Mouse (Mus musculus) adrenal gland, postnatal 0 days (tissue): ENCODE measurements around the gene Arhgap36. TPM values are rescaled to one million over a fixed set of nuclear protein-coding genes. Genes with fewer than 3 reads are reported as not detected.

ENCODE experiments used
- polyA plus RNA-seq: library from polyadenylated mRNA; unstranded; fragments of >200 nt; fragmentation: Nextera tagmentation; extraction: Ambion mirVana; gene quantifications from 2 replicates; pipeline ENCODE4 v1.2.1, GENCODE M21; 2015

Gene Arhgap36
- 5.2 and 13.8 TPM in 2 replicates for polyA plus RNA-seq

DNA sequence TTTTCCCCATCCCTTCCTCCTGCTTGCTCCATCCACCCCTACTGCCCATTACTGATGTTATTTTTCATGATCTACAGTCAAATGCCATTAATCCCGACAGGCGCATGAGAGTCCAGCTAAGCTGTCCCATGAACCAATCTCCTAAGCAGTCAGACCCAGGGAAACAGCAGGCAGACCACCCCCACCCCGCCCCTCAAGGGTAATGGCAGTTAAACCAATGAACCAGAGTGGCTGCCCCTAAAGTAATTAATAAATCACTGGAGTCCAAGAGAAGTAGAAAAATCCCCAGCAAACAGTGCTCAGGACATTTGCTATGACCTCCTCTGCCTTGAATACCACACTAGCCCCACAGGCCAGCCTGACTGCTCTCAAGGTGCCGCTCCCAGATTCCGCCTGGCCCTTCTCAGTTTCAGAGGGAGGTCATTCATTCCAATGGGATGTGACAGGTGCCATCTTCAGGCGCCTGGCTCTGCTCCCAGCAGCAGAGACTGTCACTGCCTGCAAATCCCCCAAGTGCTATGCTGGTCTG lies at the start of gene Arhgap36:
TSS of gene Arhgap36 (plus strand) at position 504 of the 529 bp plus-strand sequence.

Other genes with a start within 250 kb of the Arhgap36 start
- 7.3 and 10.1 TPM in 2 replicates for gene Enox2, start 175.7 kb upstream of the Arhgap36 start, polyA plus RNA-seq
- not detected in 2 replicates for gene Olfr1320, start 208.4 kb downstream of the Arhgap36 start, polyA plus RNA-seq